Mouse (Mus musculus) MEL (cell line): ENCODE results near the gene B3gnt6. TPM values are rescaled to one million over a fixed set of nuclear protein-coding genes. Genes with fewer than 3 reads are reported as not detected.

ENCODE experiments used
- DNase-seq: peaks from one replicate; pipeline ENCODE4 v3.0.0; 2011; ENCODE audit warnings: low read depth, low spot score
- H3K27ac ChIP-seq: 2 replicates; pipeline ENCODE4 v1.5.1; 2012; ENCODE audit warnings: low read depth, mild to moderate bottlenecking, control low read depth, low read length, moderate library complexity; ENCODE audit not compliant: control insufficient read depth
- H3K27me3 ChIP-seq, 2 experiments: fragments of 150-350 bp in 1 of 2; sonication (generic) in 1 of 2; 2 replicates each; pipeline ENCODE4 v1.6.1; 2012; ENCODE audit warnings: low read length in 2 of 2, mild to moderate bottlenecking in 2 of 2, improper control_type of control experiment in 1 of 2, moderate library complexity in 1 of 2; ENCODE audit not compliant: insufficient read depth in 2 of 2, control insufficient read depth in 1 of 2
- H3K36me3 ChIP-seq, 2 experiments: 2 replicates each; pipeline ENCODE4 v1.6.1; 2012 to 2014; ENCODE audit warnings: low read length in 2 of 2, improper control_type of control experiment in 1 of 2, inconsistent platforms in 1 of 2, mild to moderate bottlenecking in 1 of 2; ENCODE audit not compliant: insufficient read depth in 2 of 2, control insufficient read depth in 1 of 2
- H3K4me1 ChIP-seq, 2 experiments: fragments of 150-350 bp in 1 of 2; sonication (generic) in 1 of 2; 2 replicates each; pipeline ENCODE4 v1.6.1; 2012; ENCODE audit warnings: low read length in 2 of 2, improper control_type of control experiment in 1 of 2, mild to moderate bottlenecking in 1 of 2; ENCODE audit not compliant: insufficient read depth in 2 of 2, control insufficient read depth in 1 of 2
- H3K4me3 ChIP-seq, 2 experiments: fragments of 150-350 bp in 1 of 2; sonication (generic) in 1 of 2; 2 replicates each; pipeline ENCODE4 v1.5.1; 2012; ENCODE audit warnings: low read depth in 2 of 2, low read length in 2 of 2, mild to moderate bottlenecking in 2 of 2, moderate library complexity in 2 of 2, control low read depth in 1 of 2, improper control_type of control experiment in 1 of 2; ENCODE audit not compliant: control insufficient read depth in 1 of 2, insufficient read depth in 1 of 2
- H3K79me2 ChIP-seq: 2 replicates; pipeline ENCODE4 v1.6.1; 2012; ENCODE audit warnings: mild to moderate bottlenecking, low read length, moderate library complexity; ENCODE audit not compliant: control insufficient read depth, poor library complexity, insufficient read depth
- H3K9ac ChIP-seq: 2 replicates; pipeline ENCODE4 v1.6.1; 2012; ENCODE audit warnings: low read depth, mild to moderate bottlenecking, control low read depth, low read length, moderate library complexity; ENCODE audit not compliant: control insufficient read depth, poor library complexity, severe bottlenecking
- H3K9me3 ChIP-seq: fragments of 150-350 bp; sonication (generic); replicated peaks from 2 replicates; pipeline ENCODE4 v1.6.1; 2012; ENCODE audit warnings: mild to moderate bottlenecking, low read length, improper control_type of control experiment, moderate library complexity; ENCODE audit not compliant: insufficient read depth
- CHD1 ChIP-seq: IDR thresholded peaks from 2 replicates; pipeline ENCODE4 v1.6.1; 2012; ENCODE audit warnings: low read depth, mild to moderate bottlenecking, inconsistent platforms, low read length, improper control_type of control experiment
- CHD2 ChIP-seq: IDR thresholded peaks from 2 replicates; pipeline ENCODE4 v1.6.1; 2011; ENCODE audit warnings: low read length, improper control_type of control experiment
- ETS1 ChIP-seq: IDR thresholded peaks from 2 replicates; pipeline ENCODE4 v1.6.1; 2012; ENCODE audit warnings: low read depth, mild to moderate bottlenecking, inconsistent platforms, low read length, improper control_type of control experiment, moderate library complexity
- GABPA ChIP-seq: IDR thresholded peaks from 2 replicates; pipeline ENCODE4 v1.6.1; 2012; ENCODE audit warnings: low read depth, mild to moderate bottlenecking, inconsistent platforms, low read length, improper control_type of control experiment, moderate library complexity
- GATA1 ChIP-seq: IDR thresholded peaks from 2 replicates; pipeline ENCODE4 v1.6.1; 2011; ENCODE audit warnings: low read depth, low read length, improper control_type of control experiment
- HCFC1 ChIP-seq: IDR thresholded peaks from 2 replicates; pipeline ENCODE4 v1.6.1; 2012; ENCODE audit warnings: low read depth, mild to moderate bottlenecking, inconsistent platforms, low read length, improper control_type of control experiment, moderate library complexity
- JUND ChIP-seq: IDR thresholded peaks from 2 replicates; pipeline ENCODE4 v1.6.1; 2011; ENCODE audit warnings: low read depth, mild to moderate bottlenecking, improper control_type of control experiment, low read length
- KAT2A ChIP-seq: conservative IDR thresholded peaks from 2 replicates; pipeline ENCODE4 v1.6.1; 2012; ENCODE audit warnings: low read depth, low read length, improper control_type of control experiment, inconsistent platforms
- MAFK ChIP-seq: IDR thresholded peaks from 2 replicates; pipeline ENCODE4 v1.6.1; 2011; ENCODE audit warnings: low read depth, mild to moderate bottlenecking, low read length, improper control_type of control experiment, borderline replicate concordance
- MAX ChIP-seq: IDR thresholded peaks from 2 replicates; pipeline ENCODE4 v1.6.1; 2011; ENCODE audit warnings: low read length, improper control_type of control experiment
- MAZ ChIP-seq: IDR thresholded peaks from 2 replicates; pipeline ENCODE4 v1.6.1; 2012; ENCODE audit warnings: low read depth, mild to moderate bottlenecking, inconsistent platforms, low read length, improper control_type of control experiment
- MEF2A ChIP-seq: IDR thresholded peaks from 2 replicates; pipeline ENCODE4 v1.6.1; 2014; ENCODE audit warnings: low read depth, mild to moderate bottlenecking, inconsistent platforms, low read length, improper control_type of control experiment; ENCODE audit not compliant: poor library complexity, insufficient replicate concordance, severe bottlenecking; ENCODE audit errors: extremely low read depth
- MYC ChIP-seq: IDR thresholded peaks from 2 replicates; pipeline ENCODE4 v1.6.1; 2011; ENCODE audit warnings: low read depth, mild to moderate bottlenecking, low read length, improper control_type of control experiment, moderate library complexity
- NELFE ChIP-seq: IDR thresholded peaks from 2 replicates; pipeline ENCODE4 v1.6.1; 2011; ENCODE audit warnings: low read depth, low read length, improper control_type of control experiment
- POLR2AphosphoS2 ChIP-seq: IDR thresholded peaks from 2 replicates; pipeline ENCODE4 v1.6.1; 2011; ENCODE audit warnings: low read length, improper control_type of control experiment
- SIN3A ChIP-seq: IDR thresholded peaks from 2 replicates; pipeline ENCODE4 v1.6.1; 2012; ENCODE audit warnings: low read length, improper control_type of control experiment, inconsistent platforms
- SMC3 ChIP-seq: IDR thresholded peaks from 2 replicates; pipeline ENCODE4 v1.6.1; 2011; ENCODE audit warnings: low read depth, low read length, improper control_type of control experiment
- TAL1 ChIP-seq: IDR thresholded peaks from 2 replicates; pipeline ENCODE4 v1.6.1; 2012; ENCODE audit warnings: mild to moderate bottlenecking, inconsistent platforms, low read length, moderate library complexity, mixed read lengths
- TBP ChIP-seq: IDR thresholded peaks from 2 replicates; pipeline ENCODE4 v1.8.0; 2011; ENCODE audit warnings: low read depth, low read length, improper control_type of control experiment
- TCF12 ChIP-seq: IDR thresholded peaks from 2 replicates; pipeline ENCODE4 v1.6.1; 2014; ENCODE audit warnings: low read depth, mild to moderate bottlenecking, inconsistent platforms, low read length, improper control_type of control experiment, moderate library complexity
- UBTF ChIP-seq: IDR thresholded peaks from 2 replicates; pipeline ENCODE4 v1.6.1; 2012; ENCODE audit warnings: low read depth, mild to moderate bottlenecking, inconsistent platforms, low read length, improper control_type of control experiment, moderate library complexity, borderline replicate concordance; ENCODE audit not compliant: insufficient read depth
- USF1 ChIP-seq: IDR thresholded peaks from 2 replicates; pipeline ENCODE4 v1.6.1; 2014; ENCODE audit warnings: low read depth, mild to moderate bottlenecking, inconsistent platforms, low read length, improper control_type of control experiment, moderate library complexity
- USF2 ChIP-seq, 2 experiments: IDR thresholded peaks; 2 replicates each; pipeline ENCODE4 v1.6.1; 2011 to 2012; ENCODE audit warnings: improper control_type of control experiment in 2 of 2, low read length in 2 of 2, borderline replicate concordance in 1 of 2, inconsistent platforms in 1 of 2, low read depth in 1 of 2, mild to moderate bottlenecking in 1 of 2; ENCODE audit not compliant: insufficient read depth in 1 of 2
- ZC3H11A ChIP-seq: IDR thresholded peaks from 2 replicates; pipeline ENCODE4 v1.6.1; 2012; ENCODE audit warnings: low read depth, mild to moderate bottlenecking, inconsistent platforms, low read length, improper control_type of control experiment
- ZMIZ1 ChIP-seq: IDR thresholded peaks from 2 replicates; pipeline ENCODE4 v1.6.1; 2012; ENCODE audit warnings: low read depth, mild to moderate bottlenecking, inconsistent platforms, low read length, improper control_type of control experiment, moderate library complexity
- ZNF384 ChIP-seq: IDR thresholded peaks from 2 replicates; pipeline ENCODE4 v1.6.1; 2012; ENCODE audit warnings: low read depth, mild to moderate bottlenecking, inconsistent platforms, low read length, improper control_type of control experiment
- polyA plus RNA-seq, 2 experiments: library from polyadenylated mRNA; stranded (reverse) in 1 of 2; unstranded in 1 of 2; fragments of >175 nt in 1 of 2; fragments of >200 nt in 1 of 2; gene quantifications; 2 replicates each; pipeline versions ENCODE4 v1.2.1 to v1.2.4; 2012; ENCODE audit warnings: low replicate concordance in 2 of 2, low read depth in 1 of 2; ENCODE audit not compliant: insufficient read length in 2 of 2, insufficient read depth in 1 of 2, missing spikeins in 1 of 2
- total RNA-seq: library from RNA; depleted of rRNA; stranded (reverse); fragments of 300-350 nt; gene quantifications from 2 replicates; pipeline ENCODE4 v1.2.3, GENCODE M21; 2012

The B3gnt6 gene
- total and polyA plus RNA-seq, 3 experiments: 0.08 to 0.12 TPM; not detected in 1

DNA sequence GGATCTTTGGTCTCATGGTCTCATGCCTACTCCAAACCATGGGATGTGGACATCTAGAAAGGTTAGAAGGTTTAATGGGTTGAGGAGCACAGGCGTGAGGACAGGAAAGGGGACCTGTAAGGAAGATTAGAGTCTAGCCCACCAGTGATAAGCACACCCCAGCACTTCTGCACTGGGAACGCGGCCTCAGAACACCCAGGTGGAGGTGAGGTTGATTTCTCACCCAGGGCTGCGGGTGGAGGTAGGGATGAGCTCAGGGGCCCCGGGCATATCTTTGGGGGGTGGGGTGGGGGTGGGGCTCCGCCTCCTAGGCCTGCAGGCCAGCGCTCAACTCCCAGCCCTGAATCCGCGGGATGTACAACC is 21.7 kb downstream of the B3gnt6 start:
- peak overlapping the region; percentile 71 to 89 for H3K4me3 ChIP-seq
- H3K9ac ChIP-seq: no peak overlapping the region
- H3K4me1 ChIP-seq: 0 out of 4 replicates have a peak, but pooled peaks cover 0 to 3% of the 10 kb centered on the region in 2 experiments
- H3K79me2 ChIP-seq: no peaks in the 10 kb centered on the region
- TF ChIP-seq UBTF (no peak), ZC3H11A (no peak), MAX (no peak), USF1 (no peak), SMC3 (no peak), MAZ (no peak), ZMIZ1 (no peak), MYC (no peak), HCFC1 (no peak)
- no peaks in the 10 kb centered on the region for H3K36me3 ChIP-seq
- H3K27ac ChIP-seq: no peak overlapping the region
- H3K9me3 ChIP-seq: no peaks in the 10 kb centered on the region
- DNase-seq: peak; percentile 15
- H3K27me3 ChIP-seq: no peaks in the 10 kb centered on the region

DNA sequence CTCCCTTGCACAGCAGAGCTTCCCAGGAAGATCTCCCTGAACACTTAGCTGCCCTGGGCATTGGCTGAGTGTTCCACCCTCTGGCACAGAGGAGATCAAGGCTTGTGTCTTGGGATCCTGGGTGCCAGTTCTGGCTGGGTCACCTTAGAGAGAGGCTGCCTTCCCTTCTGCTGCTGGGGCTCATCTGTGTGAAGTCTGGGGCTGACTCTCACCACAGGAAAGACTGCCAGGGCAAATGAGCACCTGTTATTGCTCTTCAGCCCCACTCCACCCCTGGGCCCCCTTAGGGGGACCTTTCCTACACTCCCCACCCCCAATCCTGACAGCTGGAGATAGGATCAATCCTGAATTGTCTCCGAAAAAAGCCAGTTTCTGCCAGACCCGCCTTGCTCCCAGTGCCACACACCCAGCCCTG is 22.2 kb downstream of the B3gnt6 start:
- no peak overlapping the region for H3K4me3 ChIP-seq
- H3K9ac ChIP-seq: no peak overlapping the region
- H3K9me3 ChIP-seq: no peaks in the 10 kb centered on the region
- 0 out of 4 replicates have a peak, but pooled peaks cover 0 to 3% of the 10 kb centered on the region in 2 experiments for H3K4me1 ChIP-seq
- TF ChIP-seq SIN3A (no peak), GATA1 (no peak), MAX (no peak), MAFK (no peak), USF2 (IDR thresholded peaks at IDR 0.05; ENCODE audit: borderline replicate concordance in 1 of 2, insufficient read depth in 1 of 2, low read depth in 1 of 2, low read length in 2 of 2) (no peak), CHD1 (no peak), ZC3H11A (no peak), HCFC1 (no peak), NELFE (no peak), JUND (no peak), ETS1 (no peak), TBP (no peak), GABPA (no peak), TAL1 (no peak), ZNF384 (no peak), KAT2A (no peak), TCF12 (no peak), MEF2A (no peak), CHD2 (no peak), POLR2AphosphoS2 (no peak)
- no peaks in the 10 kb centered on the region for H3K27me3 ChIP-seq
- H3K27ac ChIP-seq: no peak overlapping the region
- no peaks in the 10 kb centered on the region for H3K36me3 ChIP-seq
- H3K79me2 ChIP-seq: no peaks in the 10 kb centered on the region
- DNase-seq: no peak
